In genomic region chr12:73534591-73534990, GRCm38 (mm10) we compare ENCODE assay signal across 9 mouse cellular contexts. TPM values are rescaled to one million over a fixed set of nuclear protein-coding genes. Genes with fewer than 3 reads are reported as not detected.
DNase-seq lines count a peak whose midpoint lies in the region; ATAC-seq lines count a peak whose summit lies in the region.
"Had no signal": no experiment of that assay in that cellular context is flagged by ENCODE, and none has a peak within 500 bp of the region (broad histone marks: within the 10 kb centered on the region; RNA-seq: fewer than 3 reads in every experiment).

No protein-coding gene starts in this region.

- no peak overlapping the region for H3K4me3 ChIP-seq in heart, embryonic 12.5 days
- H3K4me3 ChIP-seq: limb, embryonic 12.5 days had no signal

- H3K4me1 ChIP-seq in heart, embryonic 12.5 days (replicated peaks), result 0 out of 2 replicates have a peak, but pooled peaks cover 4% of the 10 kb centered on the region

- WGBS in heart, embryonic 12.5 days, result 14% methylated on average over 9 of the region's 9 CpGs

- H3K9ac ChIP-seq in heart, embryonic 12.5 days, result no peak overlapping the region
- H3K9ac ChIP-seq: limb, embryonic 12.5 days had no signal

- no peak overlapping the region for H3K4me2 ChIP-seq in heart, embryonic 12.5 days
- H3K4me2 ChIP-seq: limb, embryonic 12.5 days had no signal

- ATAC-seq in heart, embryonic 12.5 days (ENCODE audit: insufficient number of reproducible peaks, low FRiP score), result no peak
- peak; percentile 80 for ATAC-seq in megakaryocyte progenitor cell, adult 5-6 weeks (replicated peaks; ENCODE audit: poor library complexity)

- no peaks in the 10 kb centered on the region for H3K9me3 ChIP-seq in heart, embryonic 12.5 days (replicated peaks)
- H3K9me3 ChIP-seq: limb, embryonic 12.5 days had no signal

- H3K27me3 ChIP-seq in heart, embryonic 12.5 days (replicated peaks), result no peaks in the 10 kb centered on the region

- DNase-seq in heart, adult 8-10 months (ENCODE audit: low spot score), result peak; percentile 61
- DNase-seq in CD4-positive, CD25-positive, alpha-beta regulatory T cell, adult 2 months (ENCODE audit: low read depth, low spot score), result peak; percentile 82
- DNase-seq in adrenal gland, postnatal 10 days, result peak; percentile 72
- peak; percentile 84 for DNase-seq in forelimb bud, embryonic 11.5 days (ENCODE audit: low read depth, low spot score)
- peak; percentile 38 for DNase-seq in layer of hippocampus, adult 9-11 months
- DNase-seq in thymus, postnatal 25 days, result peak; percentile 64

- H3K27ac ChIP-seq in heart, embryonic 12.5 days (ENCODE audit: poor library complexity, severe bottlenecking), result no peak overlapping the region
- H3K27ac ChIP-seq: limb, embryonic 12.5 days had no signal

- no peaks in the 10 kb centered on the region for H3K36me3 ChIP-seq in heart, embryonic 12.5 days
- H3K36me3 ChIP-seq: limb, embryonic 12.5 days had no signal

RNA-seq across cellular contexts. Expression of gene Tmem30b, which starts 11.6 kb away (rescaled TPM):
- total RNA-seq in heart, adult 8-10 months (2022), result under 1 TPM; 0.27 to 0.53 (median 0.42) TPM
- polyA plus RNA-seq in heart, embryonic 12.5 days (2016; fragmentation: Nextera tagmentation; extraction: Ambion mirVana), result 0.18 and 0.36 TPM in 2 replicates
- total RNA-seq in adrenal gland, postnatal 10 days (2021), result 1 to 10 TPM; 3.0 to 5.8 TPM
- not detected in 2 replicates for total RNA-seq in megakaryocyte progenitor cell, adult 5-6 weeks (2015)
- not detected in 2 replicates for total RNA-seq in megakaryocyte progenitor cell, adult 5-6 weeks (2017)

RNA-seq across cellular contexts. Expression of gene Prkch, which starts 50.0 kb away (rescaled TPM):
- total RNA-seq in heart, adult 8-10 months (2022), result 10 to 100 TPM; 14.1 to 19.8 (median 15.4) TPM
- 19.5 and 20.0 TPM in 2 replicates for polyA plus RNA-seq in heart, embryonic 12.5 days (2016; fragmentation: Nextera tagmentation; extraction: Ambion mirVana)
- 10 to 100 TPM; 21.7 to 25.6 TPM for total RNA-seq in adrenal gland, postnatal 10 days (2021)
- 4.2 and 7.5 TPM in 2 replicates for total RNA-seq in megakaryocyte progenitor cell, adult 5-6 weeks (2015)
- 4.5 and 4.9 TPM in 2 replicates for total RNA-seq in megakaryocyte progenitor cell, adult 5-6 weeks (2017)
